Mouse (Mus musculus): ENCODE results near the gene 2410002F23Rik.

- no peak for TF ChIP-seq POLR2A (IDR thresholded peaks at IDR 0.05; ENCODE audit: low read depth, low read length)
- no peak for TF ChIP-seq CTCF (IDR thresholded peaks at IDR 0.05; ENCODE audit: extremely low read depth, insufficient read length, insufficient replicate concordance, low read depth, low read length)
These were observed 5.8 kb upstream of the 2410002F23Rik start for GRCm38 (mm10) chr7:44240712-44241111.
